Mouse (Mus musculus) ES-E14 (cell line): ENCODE results near the gene Spink2.
"Not testable (repeated sequence)": the region's sequence is repeated elsewhere in the genome, so short reads cannot be mapped to it uniquely, and the experiment has no call there.

ENCODE experiments used
- CHD2 ChIP-seq: IDR thresholded peaks from 2 replicates; pipeline ENCODE4 v1.6.1; 2014; ENCODE audit warnings: mild to moderate bottlenecking, low read depth, low read length, inconsistent platforms
- HCFC1 ChIP-seq: IDR thresholded peaks from 2 replicates; pipeline ENCODE4 v1.6.1; 2012; ENCODE audit warnings: low read length, inconsistent platforms, borderline replicate concordance; ENCODE audit not compliant: insufficient read depth
- MAFK ChIP-seq: IDR thresholded peaks from 2 replicates; pipeline ENCODE4 v1.6.1; 2014; ENCODE audit warnings: mild to moderate bottlenecking, low read depth, low read length, inconsistent platforms; ENCODE audit not compliant: insufficient read depth
- ZC3H11A ChIP-seq: IDR thresholded peaks from 2 replicates; pipeline ENCODE4 v1.6.1; 2012; ENCODE audit warnings: low read depth, mild to moderate bottlenecking, inconsistent platforms, low read length, borderline replicate concordance
- ZNF384 ChIP-seq: IDR thresholded peaks from 2 replicates; pipeline ENCODE4 v1.6.1; 2012; ENCODE audit warnings: low read depth, low read length, inconsistent platforms

DNA sequence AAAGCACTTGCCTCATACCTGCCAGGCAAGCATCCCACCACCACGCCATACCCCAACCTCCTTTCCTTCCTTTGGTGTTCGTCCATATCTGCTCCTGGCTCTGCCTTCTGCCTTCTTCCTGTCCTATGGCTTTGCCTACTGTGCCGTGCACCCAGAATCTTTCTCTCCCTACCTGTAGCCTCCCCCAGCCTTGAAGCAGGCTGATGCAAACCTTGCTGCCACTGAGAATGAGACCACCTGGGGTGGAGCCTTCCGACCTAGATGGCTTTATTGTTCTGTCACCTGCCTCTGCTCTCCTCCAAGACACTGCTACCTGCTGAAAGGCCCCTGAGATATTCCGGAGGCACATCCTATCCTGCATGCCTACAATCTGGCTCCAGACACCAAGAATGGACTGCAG is 27.4 kb downstream of the Spink2 start:
- TF ChIP-seq ZC3H11A, HCFC1, CHD2, MAFK, ZNF384: not testable (repeated sequence)
